Mouse (Mus musculus): ENCODE results near the gene Ndufv1. TPM values are rescaled to one million over a fixed set of nuclear protein-coding genes. Genes with fewer than 3 reads are reported as not detected.
A peak's percentile ranks its signal among the peaks of the same experiment; 100 is the strongest.
"Not testable (repeated sequence)": the region's sequence is repeated elsewhere in the genome, so short reads cannot be mapped to it uniquely, and the experiment has no call there.

Ndufv1 gene
- 1,000 to 10,000 TPM; 1,061 to 1,067 TPM for total RNA-seq (2021)
- long read RNA-seq, experiment 1, transcript Ndufv1-209 (2 exons, 412 nt): minor isoform, 5 of 2,879 reads
- long read RNA-seq, experiment 1, transcript Ndufv1-201 (10 exons, 1,661 nt): major isoform, 2,741 of 2,879 reads
- long read RNA-seq, experiment 1, partial matches to known transcripts: 59 of 2,879 reads
- long read RNA-seq, experiment 1, other reads (novel, unspliced or antisense): 71 of 2,879 reads
- long read RNA-seq, experiment 2, transcript Ndufv1-201 (10 exons, 1,661 nt): major isoform, 2,185 of 2,290 reads
- long read RNA-seq, experiment 2, partial matches to known transcripts: 43 of 2,290 reads
- long read RNA-seq, experiment 2, other reads (novel, unspliced or antisense): 56 of 2,290 reads

DNA sequence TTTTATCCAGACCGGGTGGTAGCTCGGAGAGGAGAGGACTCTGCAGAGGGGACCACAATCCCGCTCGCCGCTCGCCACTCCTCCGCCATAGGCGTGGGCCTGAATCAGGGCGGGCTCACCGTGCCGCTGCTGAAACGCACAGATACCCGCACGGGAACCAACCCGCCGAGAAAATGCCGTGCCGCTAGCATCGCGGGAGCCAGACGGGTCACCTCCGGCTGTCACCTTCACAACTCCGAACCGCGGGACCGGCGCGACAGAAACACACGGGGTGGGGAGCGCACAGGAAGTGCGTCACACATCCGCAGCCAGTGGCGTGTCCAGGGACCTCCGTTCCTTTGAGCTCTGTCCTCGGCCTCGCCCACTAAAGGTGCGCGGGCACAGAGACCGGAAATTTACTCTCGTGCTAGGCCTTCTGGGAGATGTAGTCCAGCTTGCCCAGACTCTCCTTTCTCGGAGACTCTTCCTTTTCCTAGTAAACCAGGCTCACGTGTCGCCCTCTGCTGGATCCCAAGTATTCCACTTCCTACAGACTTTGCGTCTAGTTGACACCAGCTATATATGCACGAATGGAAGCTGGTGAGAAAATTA is at the start of gene Ndufv1:
Gene Ndufv1 (minus strand): TSS at position 375 of the 591 bp plus-strand sequence.
- intact Hi-C loops (cut with DNase I): loop anchor here (2.0 kb wide), 1 partner anchor 66 kb away; no protein-coding TSS in a partner anchor
- peak; percentile 92 to 96 for DNase-seq

DNA sequence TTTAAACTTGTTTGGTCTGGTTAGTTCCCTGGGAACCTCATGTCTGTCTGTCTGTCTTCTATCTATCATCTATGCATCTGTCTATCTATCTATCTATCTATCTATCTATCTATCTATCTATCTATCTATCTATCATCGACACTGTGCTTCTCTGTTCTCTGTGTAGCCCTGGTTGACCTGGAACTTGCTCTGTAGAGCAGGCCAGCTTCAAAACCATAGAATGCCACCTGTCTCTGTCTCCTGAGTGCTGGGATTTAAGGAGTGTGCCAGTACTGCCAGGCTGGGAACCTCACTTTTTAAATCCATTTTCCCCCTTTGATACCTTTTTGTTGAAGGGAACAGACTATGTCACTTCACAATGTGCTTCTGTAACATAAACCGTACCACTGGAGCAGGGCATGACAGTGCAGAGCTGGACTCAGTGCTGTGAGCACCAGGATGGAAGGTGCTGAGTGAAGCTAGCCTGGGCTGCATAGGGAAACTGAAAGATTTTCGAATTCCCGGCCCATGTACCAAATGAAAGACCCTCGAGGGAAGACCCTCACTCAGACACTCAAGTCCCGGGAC is 48.4 kb upstream of the Ndufv1 start:
- intact Hi-C loops (cut with DNase I): no loop called here
- no peak for DNase-seq

DNA sequence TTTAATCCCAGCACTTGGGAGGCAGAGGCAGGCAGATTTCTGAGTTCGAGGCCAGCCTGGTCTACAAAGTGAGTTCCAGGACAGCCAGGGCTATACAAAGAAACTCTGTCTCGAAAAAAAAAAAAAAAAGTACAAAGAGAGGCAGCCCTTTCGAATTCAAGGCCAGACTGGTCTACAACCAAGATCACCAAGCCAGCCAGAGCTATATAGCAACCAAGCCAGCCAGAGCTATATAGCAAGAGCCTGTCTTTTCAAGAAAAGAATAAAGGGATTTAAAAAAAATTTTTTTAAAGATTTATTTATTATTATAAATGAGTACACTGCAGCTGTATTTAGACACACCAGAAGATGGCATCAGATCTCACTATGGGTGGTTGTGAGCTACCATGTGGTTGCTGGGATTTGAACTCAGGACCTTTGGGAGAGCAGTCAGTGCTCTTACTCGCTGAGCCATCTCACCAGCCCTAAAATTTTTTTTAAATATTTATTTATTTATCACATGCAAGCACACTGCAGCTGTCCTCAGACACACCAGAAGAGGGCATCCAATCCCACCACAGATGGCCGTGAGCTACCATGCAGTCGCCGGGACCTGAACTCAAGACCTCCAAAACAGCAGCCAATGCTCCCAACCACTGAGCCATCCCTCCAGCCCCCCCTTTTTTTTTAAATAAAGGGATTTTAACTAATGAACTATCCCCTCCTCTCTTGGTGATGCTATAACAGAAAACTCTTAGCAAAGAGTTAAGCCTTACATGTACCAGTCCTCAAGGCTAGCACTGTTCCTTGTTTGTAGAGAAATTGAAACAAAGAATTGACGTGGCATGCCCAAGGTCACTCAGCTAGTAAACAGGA is 47.7 kb upstream of the Ndufv1 start:
- DNase-seq; intact Hi-C loops (cut with DNase I): not testable (repeated sequence)

DNA sequence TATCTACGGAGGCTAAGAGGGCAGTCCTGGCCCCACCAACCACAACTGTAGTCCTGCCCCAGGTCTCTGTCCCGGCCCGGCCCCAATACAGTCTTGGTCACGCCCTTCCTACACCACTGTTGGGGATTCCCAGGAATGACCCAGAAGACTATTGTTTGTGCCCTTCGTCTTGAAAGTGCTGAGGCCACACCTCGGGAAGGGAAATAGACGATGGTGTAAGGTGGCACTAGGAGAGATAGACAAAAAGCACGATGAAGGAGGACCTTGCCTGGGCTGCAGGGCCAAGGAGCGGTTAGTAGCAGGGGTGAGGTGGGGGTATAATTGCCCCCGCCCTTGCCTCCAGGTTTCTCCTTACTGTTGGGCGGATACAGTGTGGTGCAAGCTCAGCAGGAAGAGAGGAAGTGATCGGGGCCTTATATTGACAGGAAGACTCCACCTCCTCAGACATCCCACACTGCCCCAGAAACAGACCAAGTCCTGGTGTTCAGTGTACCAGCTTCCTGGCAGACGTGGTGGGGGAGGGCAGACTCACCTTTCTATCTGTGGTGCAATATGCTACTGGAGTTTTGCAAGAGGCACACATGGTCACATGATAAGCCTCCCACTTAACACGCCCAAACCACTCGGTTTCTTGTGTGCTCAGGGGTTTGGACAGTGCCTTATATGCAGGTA is 46.6 kb upstream of the Ndufv1 start, which contains the start of gene Gstp3:
Gene Gstp3 (minus strand): TSS at position 501 of the 672 bp plus-strand sequence.
- no peak for DNase-seq
- intact Hi-C loops (cut with DNase I): no loop called here

DNA sequence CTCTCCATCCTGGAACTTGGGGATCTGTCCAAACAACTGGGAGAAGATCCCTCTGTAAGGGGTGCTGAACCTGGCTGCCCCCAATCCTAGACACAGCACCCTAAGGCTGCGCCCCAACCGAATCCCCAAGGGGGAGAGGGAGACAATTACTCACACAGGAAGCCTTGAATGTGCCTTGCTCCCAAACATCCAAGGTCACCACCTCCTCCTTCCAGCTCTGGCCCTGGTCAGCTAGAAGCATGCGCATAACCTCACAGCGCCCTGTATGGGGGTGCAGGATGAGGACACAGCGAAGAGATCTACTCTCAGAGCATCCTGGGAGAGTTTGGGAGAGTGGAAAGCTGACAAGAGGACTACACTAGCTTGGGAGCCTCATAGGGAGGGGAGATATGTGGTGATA is 46.0 kb upstream of the Ndufv1 start:
- intact Hi-C loops (cut with DNase I): no loop called here
- DNase-seq: no peak

DNA sequence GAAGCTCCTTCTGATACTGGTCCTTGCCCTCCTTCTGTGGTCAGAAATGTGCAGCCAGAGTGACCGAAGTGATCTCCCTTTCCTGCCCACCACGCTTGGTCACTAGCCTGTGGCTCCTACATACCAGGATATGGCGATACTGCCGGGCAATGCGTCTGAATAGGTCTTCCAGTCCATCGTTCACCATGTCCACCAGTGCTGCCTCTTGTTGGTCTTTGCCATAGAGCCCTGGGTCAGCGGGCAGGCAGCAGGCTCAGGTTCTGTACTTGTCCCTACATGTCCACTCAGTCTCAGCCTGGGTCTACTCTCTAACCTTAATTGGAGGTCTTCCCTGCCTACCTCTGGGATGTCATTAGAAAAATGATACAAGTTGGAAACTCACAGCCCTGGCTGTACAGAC is 45.4 kb upstream of the Ndufv1 start:
- no peak for DNase-seq
- intact Hi-C loops (cut with DNase I): no loop called here

DNA sequence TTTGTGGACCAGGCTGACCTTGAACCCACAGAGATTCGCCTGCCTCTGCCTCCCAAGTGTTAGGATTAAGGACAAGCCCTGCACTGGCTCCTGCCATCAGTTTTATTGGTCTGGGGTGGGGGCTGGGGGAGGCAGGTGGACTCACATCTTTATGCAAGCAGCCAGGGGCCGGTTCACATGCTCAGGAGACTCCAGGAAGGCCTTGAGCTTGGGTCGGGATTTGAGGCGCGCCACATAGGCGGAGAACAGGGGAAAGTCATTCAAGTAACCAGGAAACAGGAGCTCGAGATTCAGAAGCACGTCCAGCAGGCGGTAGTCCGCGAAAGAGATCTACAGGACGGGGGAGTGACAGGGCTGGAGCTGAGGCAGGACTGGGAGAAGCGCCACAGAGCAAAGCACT is 44.8 kb upstream of the Ndufv1 start:
- intact Hi-C loops (cut with DNase I): no loop called here
- DNase-seq: no peak

DNA sequence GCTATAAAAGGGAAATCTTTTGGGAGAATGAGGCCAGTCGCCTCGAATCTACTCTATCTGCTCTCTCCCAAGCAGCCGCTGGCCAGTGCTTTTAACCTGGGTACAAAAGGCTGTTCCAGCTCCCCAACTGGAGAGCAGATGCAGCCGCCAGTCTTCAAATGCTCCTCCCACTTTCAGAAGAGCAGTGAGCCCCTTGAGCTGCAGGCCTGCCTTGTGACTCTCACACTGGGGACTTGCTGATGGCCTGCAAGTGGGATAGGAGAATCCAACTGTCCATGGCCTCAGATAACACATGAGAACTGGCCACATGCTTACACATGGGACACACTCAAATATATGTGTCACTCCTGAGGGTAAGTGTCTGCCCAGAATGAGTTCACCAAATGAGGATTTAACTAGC is 44.1 kb upstream of the Ndufv1 start:
- intact Hi-C loops (cut with DNase I): no loop called here
- DNase-seq: no peak

DNA sequence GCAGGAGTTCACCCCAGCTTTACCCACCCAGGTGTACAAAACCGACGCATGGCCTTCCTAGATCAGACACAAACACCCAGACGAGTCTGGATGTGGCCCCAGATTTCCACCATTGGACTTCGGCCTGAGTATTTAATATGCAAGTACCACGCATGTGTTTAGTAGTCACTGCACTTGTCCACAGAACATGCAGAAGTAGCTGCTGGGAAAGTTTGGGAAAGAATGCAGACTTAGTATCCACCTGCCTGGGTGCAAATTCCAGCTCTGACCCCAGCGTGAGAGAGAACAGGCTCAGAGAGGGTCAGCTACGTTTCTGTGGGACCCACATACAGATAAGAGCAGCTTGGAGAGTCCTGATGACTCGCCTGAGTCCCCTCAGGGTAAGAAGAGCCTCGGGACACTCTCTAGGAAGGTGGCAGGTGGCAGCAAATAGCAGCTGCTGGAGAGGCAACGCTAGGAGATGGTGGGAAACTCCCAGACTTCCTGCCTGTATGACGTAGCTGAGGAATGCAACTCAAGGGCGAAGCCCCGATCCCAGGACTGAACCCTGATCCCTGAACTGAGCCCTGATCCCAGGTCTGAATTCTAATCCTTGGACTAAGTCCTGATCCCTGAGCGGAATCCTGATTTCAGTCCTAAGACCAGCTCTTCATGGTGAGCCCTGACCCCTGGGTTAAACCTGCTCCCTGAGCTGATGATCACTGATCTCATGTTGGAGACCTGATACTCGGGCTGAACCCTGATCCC is 43.5 kb upstream of the Ndufv1 start:
- intact Hi-C loops (cut with DNase I): no loop called here
- no peak for DNase-seq

DNA sequence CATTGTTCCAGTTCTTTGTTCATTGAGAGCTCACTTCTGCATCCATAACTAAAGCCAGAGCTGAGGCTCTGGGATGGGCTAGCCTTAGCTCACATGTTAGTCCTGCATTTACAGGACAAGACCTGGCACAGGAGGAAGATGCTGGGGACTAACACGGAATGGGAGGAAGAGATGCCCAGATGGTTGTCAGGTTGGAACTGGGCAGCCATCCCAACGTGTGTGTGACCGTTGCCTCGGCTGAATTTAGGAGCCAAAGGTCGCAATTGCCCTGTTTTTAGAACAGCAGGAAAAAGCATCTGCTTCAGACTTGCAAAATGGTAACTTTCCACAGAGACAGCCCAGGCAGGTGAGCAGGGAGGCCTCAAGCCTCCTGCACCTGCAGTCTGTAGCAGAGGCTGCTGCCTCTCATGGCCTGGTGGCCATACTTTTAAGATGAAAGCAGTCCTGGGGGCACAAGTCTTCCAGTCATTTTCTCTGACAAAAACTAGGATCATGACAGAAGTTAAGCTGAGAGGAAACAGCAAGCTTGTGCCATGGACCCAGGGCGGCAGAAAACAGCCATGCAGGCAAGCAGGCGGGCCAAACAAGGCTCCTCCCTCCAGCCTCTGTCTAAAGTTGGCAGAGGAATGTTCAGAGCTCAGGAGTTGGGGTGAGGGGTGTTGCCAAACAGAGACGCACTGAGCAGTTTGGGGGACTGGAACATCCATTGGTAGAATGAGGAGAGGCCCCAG is 42.8 kb upstream of the Ndufv1 start:
- DNase-seq: no peak
- intact Hi-C loops (cut with DNase I): no loop called here

DNA sequence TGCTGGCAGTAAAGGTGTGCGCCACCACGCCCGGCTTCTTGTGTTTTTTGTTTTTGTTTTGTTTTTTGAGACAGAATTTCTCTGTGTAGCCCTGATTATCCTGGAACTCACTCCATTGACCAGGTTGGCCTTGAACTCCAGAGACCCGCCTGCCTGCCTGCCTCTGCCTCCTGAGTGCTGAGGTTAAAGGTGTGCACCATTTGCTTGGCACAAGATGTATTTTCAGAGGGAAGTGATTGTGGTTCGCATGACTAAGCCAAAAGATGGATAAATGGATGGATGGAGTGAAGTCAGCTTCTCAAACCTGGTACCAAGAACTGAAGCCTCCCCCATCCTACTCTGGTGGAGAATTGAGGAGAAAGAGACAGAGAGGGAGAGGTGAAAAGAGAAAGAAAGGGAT is 42.0 kb upstream of the Ndufv1 start:
- no peak for DNase-seq
- intact Hi-C loops (cut with DNase I): loop anchor here (5.0 kb wide), 1 partner anchor 173 kb away; no protein-coding TSS in a partner anchor

DNA sequence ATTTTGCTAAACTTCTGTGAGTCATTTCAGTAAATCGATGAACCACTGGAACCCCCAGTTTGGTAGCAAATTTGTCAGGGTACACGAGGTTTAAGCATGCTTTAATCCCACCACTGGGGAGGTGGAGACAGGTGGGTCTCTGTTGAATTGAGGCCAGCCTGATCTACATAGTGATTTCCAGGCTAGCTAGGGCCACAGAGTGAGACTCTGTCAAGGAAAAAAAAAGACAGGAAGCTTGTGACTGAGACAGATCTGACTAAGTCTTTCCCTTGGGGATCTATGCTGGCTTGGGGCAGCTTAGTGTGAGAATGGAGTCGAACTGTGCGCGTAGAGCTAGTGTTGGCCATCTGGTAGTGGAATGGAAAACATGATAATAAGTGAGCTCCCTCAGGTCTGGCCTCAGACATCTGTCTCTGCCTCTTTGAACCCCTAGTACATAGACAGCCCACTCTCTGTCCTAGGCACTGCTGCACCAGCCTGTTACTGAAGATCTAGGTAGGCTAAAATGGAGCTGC is 40.0 kb upstream of the Ndufv1 start:
- DNase-seq: no peak
- intact Hi-C loops (cut with DNase I): loop anchor here (2.0 to 5.0 kb wide), 2 partner anchors 28 to 175 kb away; partner anchors contain the start of gene Cabp2

DNA sequence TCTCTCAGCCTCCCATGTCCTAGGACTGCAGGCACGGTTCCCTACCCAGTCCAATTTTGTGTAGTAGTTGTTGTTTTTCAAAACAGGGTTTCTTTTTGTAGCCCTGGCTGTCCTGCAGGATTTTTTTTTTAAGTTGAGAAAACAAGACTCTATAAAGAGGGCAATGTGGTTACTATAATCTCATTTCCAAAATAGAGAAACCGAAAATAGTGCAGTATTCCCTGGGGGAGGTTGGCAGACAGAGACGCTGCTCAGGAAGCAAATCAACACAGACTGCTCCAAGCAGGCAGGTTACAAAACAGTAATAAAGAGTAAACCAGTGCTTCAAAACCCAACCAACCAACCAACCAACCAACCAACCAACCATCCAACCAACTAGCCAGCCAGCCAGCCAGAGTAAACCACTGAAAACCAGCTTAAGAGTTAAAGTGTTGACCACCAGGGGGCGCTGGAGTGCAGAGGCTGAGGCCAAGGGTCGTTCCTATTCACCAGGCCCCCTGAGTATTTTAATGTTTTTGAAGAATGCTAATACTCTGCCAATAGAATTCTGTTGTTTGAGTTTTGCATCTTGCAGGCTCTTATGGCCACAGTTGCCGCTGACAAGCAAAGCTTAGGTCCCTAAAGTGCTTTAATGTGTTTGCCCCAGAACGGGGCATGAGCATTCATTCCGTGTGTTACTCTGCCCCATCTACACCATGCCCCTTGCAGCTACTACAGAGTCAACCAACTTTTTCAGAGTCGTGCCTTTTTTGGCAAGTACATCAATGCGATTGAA is 39.3 kb upstream of the Ndufv1 start:
- peak; percentile 75 to 83 for DNase-seq
- intact Hi-C loops (cut with DNase I): loop anchor here (2.0 to 5.0 kb wide), 2 partner anchors 29 to 175 kb away; partner anchors contain the start of gene Cabp2

DNA sequence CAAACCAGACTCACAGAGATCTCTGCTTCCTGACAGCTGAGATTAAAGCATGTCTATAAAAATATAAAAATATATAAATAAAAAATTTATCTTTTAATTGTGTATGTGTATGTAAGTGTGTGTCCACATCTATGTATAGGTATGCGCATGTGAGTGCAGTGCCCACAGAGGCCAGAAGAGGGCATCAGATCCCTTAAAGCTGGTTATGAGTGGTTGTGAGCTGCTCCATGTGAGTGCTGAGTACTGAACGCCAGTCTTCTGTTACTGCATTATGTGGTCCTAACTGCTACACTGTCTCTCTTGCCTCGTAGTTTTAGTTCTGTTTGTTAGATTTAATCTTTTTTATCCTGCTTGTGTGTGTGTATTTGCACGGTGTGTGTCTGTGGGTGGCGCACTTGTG is 38.4 kb upstream of the Ndufv1 start:
- DNase-seq: no peak
- intact Hi-C loops (cut with DNase I): loop anchor here (5.0 kb wide), 1 partner anchor 176 kb away; no protein-coding TSS in a partner anchor

DNA sequence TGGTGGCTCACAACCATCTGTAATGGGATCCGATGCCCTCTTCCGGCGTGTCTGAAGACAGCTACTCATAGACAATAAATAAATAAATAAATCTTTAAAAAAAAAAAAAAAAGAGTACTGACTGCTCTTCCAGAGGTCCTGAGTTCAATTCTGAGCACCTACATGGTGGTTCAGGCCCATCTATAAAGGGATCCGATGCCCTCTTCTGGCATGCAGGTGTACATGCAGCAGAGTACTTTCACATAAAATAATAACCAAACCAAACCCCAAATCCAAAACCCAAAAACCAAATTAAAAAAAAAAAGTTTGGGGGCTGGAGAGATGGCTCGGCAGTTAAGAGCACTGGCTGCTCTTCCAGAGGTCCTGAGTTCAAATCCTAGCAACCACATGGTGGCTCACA is 36.5 kb upstream of the Ndufv1 start:
- intact Hi-C loops (cut with DNase I); DNase-seq: not testable (repeated sequence)

DNA sequence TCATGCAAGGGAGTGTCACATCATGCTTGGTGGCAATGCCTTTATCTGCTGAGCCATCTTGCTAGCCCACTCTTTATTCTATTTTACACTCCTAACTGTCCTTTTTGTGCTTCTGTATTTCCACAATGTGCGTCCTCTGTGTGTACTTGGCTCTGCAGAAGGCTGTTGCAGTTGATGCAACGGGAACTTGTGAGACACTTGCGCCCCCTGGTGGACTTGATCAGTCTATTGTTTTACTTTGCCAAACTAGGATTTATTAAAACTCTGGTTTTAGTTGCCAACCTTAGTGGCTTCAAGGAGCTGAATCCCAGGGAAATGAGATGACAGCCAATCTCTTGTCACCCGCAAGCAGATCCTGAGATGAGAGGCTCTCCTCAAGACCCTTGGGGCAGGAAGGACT is 35.3 kb upstream of the Ndufv1 start:
- DNase-seq: peak; percentile 81 to 90
- intact Hi-C loops (cut with DNase I): loop anchor here (1.0 kb wide), 1 partner anchor 29 kb away; no protein-coding TSS in a partner anchor

DNA sequence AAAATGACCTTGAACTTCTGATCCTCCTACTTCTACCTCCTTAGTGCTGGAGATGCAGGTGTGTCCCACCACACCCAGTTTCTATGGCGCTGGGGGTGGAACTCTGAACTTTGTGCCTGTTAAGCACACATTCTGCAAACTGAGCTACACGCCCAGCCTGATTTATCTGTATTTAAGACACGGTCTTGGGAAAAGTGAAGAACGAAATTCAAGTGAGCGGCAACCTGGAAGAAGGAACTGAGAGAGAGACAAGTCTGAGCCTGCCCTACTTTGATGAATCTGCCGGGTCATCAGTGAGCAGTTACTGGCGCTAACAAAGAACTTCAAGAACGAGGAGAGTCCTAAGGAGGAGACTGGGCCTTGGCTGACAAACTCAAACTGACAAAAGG is 34.3 kb upstream of the Ndufv1 start:
- intact Hi-C loops (cut with DNase I): no loop called here

More for the DNA sequence above, 34.3 kb upstream of the Ndufv1 start:
- no peak for DNase-seq
